Mouse (Mus musculus): ENCODE measurements around the gene Rnf181. TPM values are rescaled to one million over a fixed set of nuclear protein-coding genes. Genes with fewer than 3 reads are reported as not detected.

The Rnf181 gene
- total and polyA plus RNA-seq, 2 experiments from 2014 or later = 87.3 to 120 TPM

GRCm38 (mm10) chr6:72344396-72345073 lies 22.2 kb downstream of the Rnf181 start:
- peak overlapping the region; percentile 88 for H3K4me3 ChIP-seq (ENCODE audit: low read depth, low read length)
- H3K27me3 ChIP-seq (ENCODE audit: insufficient read depth, low read length) = no peaks in the 10 kb centered on the region
- peaks cover 10% of the 10 kb centered on the region for H3K36me3 ChIP-seq (ENCODE audit: insufficient read depth, low read length)
- peak overlapping the region; percentile 62 for H3K27ac ChIP-seq (ENCODE audit: low read depth, low read length)
- peak overlapping the region; percentile 80 for H3K9ac ChIP-seq (replicated peaks; ENCODE audit: low read length, poor library complexity, severe bottlenecking)
- under 1% methylated on average over 42 of the region's 42 CpGs for WGBS
- TF ChIP-seq CTCF (IDR thresholded peaks at IDR 0.05) = no peak
- no peak for DNase-seq (ENCODE audit: low spot score)
- no peaks in the 10 kb centered on the region for H3K9me3 ChIP-seq (ENCODE audit: low read length)
- H3K4me1 ChIP-seq (ENCODE audit: insufficient read depth, low read length) = peaks cover 13% of the 10 kb centered on the region; the same call in 1 of the 2 replicates
- ATAC-seq (ENCODE audit: low FRiP score) = peak; percentile 38
- H3K4me2 ChIP-seq (ENCODE audit: low read depth, low read length, poor library complexity, severe bottlenecking) = peak overlapping the region; percentile 89

- Histone ChIP-seq H3K4me3 (ENCODE audit: low read depth, low read length) (no peak overlapping the region), H3K36me3 (ENCODE audit: insufficient read depth, low read length) (peaks cover 29% of the 10 kb centered on the region), H3K9me3 (ENCODE audit: low read length) (no peaks in the 10 kb centered on the region), H3K4me2 (ENCODE audit: low read depth, low read length, poor library complexity, severe bottlenecking) (no peak overlapping the region), H3K27ac (ENCODE audit: low read depth, low read length) (no peak overlapping the region), H3K27me3 (ENCODE audit: insufficient read depth, low read length) (no peaks in the 10 kb centered on the region), H3K9ac (replicated peaks; ENCODE audit: low read length, poor library complexity, severe bottlenecking) (no peak overlapping the region), H3K4me1 (ENCODE audit: insufficient read depth, low read length) (peaks cover 7% of the 10 kb centered on the region; the same call in 1 of the 2 replicates)
- ATAC-seq (ENCODE audit: low FRiP score) (no peak), DNase-seq (ENCODE audit: low spot score) (no peak)
- TF ChIP-seq CTCF (IDR thresholded peaks at IDR 0.05) = no peak
- whole genome bisulfite sequencing = 60% methylated on average over 2 of the region's 2 CpGs
Observed at GRCm38 (mm10) chr6:72340481-72340880, 26.3 kb downstream of the Rnf181 start.

DNA sequence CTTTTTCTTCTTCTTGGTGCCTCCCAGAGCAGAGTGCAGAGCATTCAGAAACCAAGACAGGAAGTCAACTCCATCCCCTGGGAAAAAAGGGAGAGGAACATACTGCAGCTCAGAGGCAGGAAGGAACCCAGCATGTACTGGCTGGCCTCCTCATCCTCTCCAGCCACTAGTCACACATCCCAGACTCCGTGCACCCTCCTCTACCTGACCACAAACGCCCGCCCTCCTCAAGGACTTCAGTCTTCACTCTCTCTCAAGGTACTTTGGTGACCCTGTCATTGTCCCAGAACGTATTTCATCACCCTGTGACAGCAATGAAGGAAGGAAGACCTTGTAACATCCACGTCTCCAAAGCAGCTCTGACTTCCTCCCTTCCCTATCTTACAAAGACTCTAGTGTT lies 33.6 kb downstream of the Rnf181 start:
- no peak overlapping the region for H3K9ac ChIP-seq (replicated peaks; ENCODE audit: low read length, poor library complexity, severe bottlenecking)
- no peak overlapping the region for H3K4me3 ChIP-seq (ENCODE audit: low read depth, low read length)
- no peak overlapping the region for H3K4me2 ChIP-seq (ENCODE audit: low read depth, low read length, poor library complexity, severe bottlenecking)
- ATAC-seq (ENCODE audit: low FRiP score) = no peak
- H3K27me3 ChIP-seq (ENCODE audit: insufficient read depth, low read length) = no peaks in the 10 kb centered on the region
- H3K4me1 ChIP-seq (ENCODE audit: insufficient read depth, low read length) = no peaks in the 10 kb centered on the region
- peaks cover 65% of the 10 kb centered on the region for H3K36me3 ChIP-seq (ENCODE audit: insufficient read depth, low read length)
- no peak for TF ChIP-seq CTCF (IDR thresholded peaks at IDR 0.05)
- no peak for DNase-seq (ENCODE audit: low spot score)
- H3K27ac ChIP-seq (ENCODE audit: low read depth, low read length) = no peak overlapping the region
- WGBS = 88% methylated on average over 5 of the region's 5 CpGs
- no peaks in the 10 kb centered on the region for H3K9me3 ChIP-seq (ENCODE audit: low read length)

GRCm38 (mm10) chr6:72330133-72330532 lies 36.6 kb downstream of the Rnf181 start:
- TF ChIP-seq CTCF (IDR thresholded peaks at IDR 0.05) = no peak
- Histone ChIP-seq H3K9ac (replicated peaks; ENCODE audit: low read length, poor library complexity, severe bottlenecking) (no peak overlapping the region), H3K4me3 (ENCODE audit: low read depth, low read length) (no peak overlapping the region), H3K4me2 (ENCODE audit: low read depth, low read length, poor library complexity, severe bottlenecking) (no peak overlapping the region), H3K9me3 (ENCODE audit: low read length) (no peaks in the 10 kb centered on the region), H3K27ac (ENCODE audit: low read depth, low read length) (no peak overlapping the region), H3K36me3 (ENCODE audit: insufficient read depth, low read length) (peaks cover 60% of the 10 kb centered on the region), H3K4me1 (ENCODE audit: insufficient read depth, low read length) (no peaks in the 10 kb centered on the region), H3K27me3 (ENCODE audit: insufficient read depth, low read length) (no peaks in the 10 kb centered on the region)
- no peak for DNase-seq (ENCODE audit: low spot score)
- 97% methylated on average over 4 of the region's 4 CpGs for WGBS
- ATAC-seq (ENCODE audit: low FRiP score) = no peak

GRCm38 (mm10) chr6:72329019-72329418 lies 37.7 kb downstream of the Rnf181 start:
- no peaks in the 10 kb centered on the region for H3K9me3 ChIP-seq (ENCODE audit: low read length)
- H3K4me3 ChIP-seq (ENCODE audit: low read depth, low read length) = no peak overlapping the region
- H3K36me3 ChIP-seq (ENCODE audit: insufficient read depth, low read length) = peaks cover 58% of the 10 kb centered on the region
- DNase-seq (ENCODE audit: low spot score) = no peak
- H3K27me3 ChIP-seq (ENCODE audit: insufficient read depth, low read length) = no peaks in the 10 kb centered on the region
- no peak overlapping the region for H3K4me2 ChIP-seq (ENCODE audit: low read depth, low read length, poor library complexity, severe bottlenecking)
- H3K4me1 ChIP-seq (ENCODE audit: insufficient read depth, low read length) = no peaks in the 10 kb centered on the region
- H3K27ac ChIP-seq (ENCODE audit: low read depth, low read length) = no peak overlapping the region
- TF ChIP-seq CTCF (IDR thresholded peaks at IDR 0.05) = no peak
- no peak overlapping the region for H3K9ac ChIP-seq (replicated peaks; ENCODE audit: low read length, poor library complexity, severe bottlenecking)
- no peak for ATAC-seq (ENCODE audit: low FRiP score)
- WGBS = 91% methylated on average over 5 of the region's 5 CpGs

DNA sequence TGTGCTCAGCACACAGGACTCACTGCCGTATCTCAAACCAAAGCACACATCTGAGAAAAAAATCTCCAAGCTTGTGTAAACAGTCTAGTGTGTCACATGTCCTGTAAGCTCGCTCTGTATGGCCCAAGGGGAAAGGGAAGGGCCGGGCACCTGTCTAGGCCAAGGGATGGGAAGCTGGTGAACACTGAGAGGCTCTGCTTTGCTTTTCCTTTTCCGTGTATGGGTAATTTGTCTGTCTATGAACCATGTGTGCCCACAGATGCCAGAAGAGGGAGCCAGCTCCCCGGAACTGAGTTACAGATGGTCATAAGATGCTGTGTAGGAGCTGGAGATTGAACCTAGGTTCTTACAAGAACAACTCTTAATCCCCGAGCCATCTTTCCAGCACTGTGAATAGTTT lies 40.5 kb downstream of the Rnf181 start:
- no peak overlapping the region for H3K27ac ChIP-seq (ENCODE audit: low read depth, low read length)
- no peak overlapping the region for H3K9ac ChIP-seq (replicated peaks; ENCODE audit: low read length, poor library complexity, severe bottlenecking)
- no peak overlapping the region for H3K4me2 ChIP-seq (ENCODE audit: low read depth, low read length, poor library complexity, severe bottlenecking)
- DNase-seq (ENCODE audit: low spot score) = peak; percentile 20
- no peaks in the 10 kb centered on the region for H3K4me1 ChIP-seq (ENCODE audit: insufficient read depth, low read length)
- WGBS = 80% methylated on average over 6 of the region's 6 CpGs
- ATAC-seq (ENCODE audit: low FRiP score) = no peak
- H3K9me3 ChIP-seq (ENCODE audit: low read length) = no peaks in the 10 kb centered on the region
- no peak overlapping the region for H3K4me3 ChIP-seq (ENCODE audit: low read depth, low read length)
- no peaks in the 10 kb centered on the region for H3K27me3 ChIP-seq (ENCODE audit: insufficient read depth, low read length)
- peaks cover 65% of the 10 kb centered on the region for H3K36me3 ChIP-seq (ENCODE audit: insufficient read depth, low read length)
- peak; percentile 58 for TF ChIP-seq CTCF (IDR thresholded peaks at IDR 0.05)
